Comparison of ENCODE assay signal across 29 mouse cellular contexts in genomic region chr6:15710080-15710479, GRCm38 (mm10).
"Had no signal": no experiment of that assay in that cellular context is flagged by ENCODE, and none has a peak within 500 bp of the region (broad histone marks: within the 10 kb centered on the region; RNA-seq: fewer than 3 reads in every experiment).

No protein-coding gene starts in this region.

- DNase-seq: left cerebral cortex, postnatal 4 days; liver; liver, embryonic 13.5 days; liver, postnatal 0 days; lung, adult 18-20 months; lung, adult 2 months; lung, embryonic 14.5 days; lung, postnatal 10 days; lung, postnatal 14 days; lung, postnatal 4 days; midbrain, embryonic 14.5 days had no signal

- H3K4me3 ChIP-seq: left cerebral cortex, adult 2 months; limb, embryonic 10.5 days; limb, embryonic 12.5 days; limb, embryonic 13.5 days; limb, embryonic 15.5 days; liver, embryonic 12.5 days; liver, embryonic 13.5 days; liver, embryonic 15.5 days; lung, embryonic 15.5 days; megakaryocyte, embryonic 14.5 days; midbrain, embryonic 10.5 days; midbrain, embryonic 12.5 days; midbrain, embryonic 13.5 days; myocyte; neural tube, embryonic 12.5 days had no signal

- H3K27me3 ChIP-seq: limb, embryonic 12.5 days; limb, embryonic 13.5 days; limb, embryonic 15.5 days; liver, embryonic 12.5 days; liver, embryonic 13.5 days; liver, embryonic 15.5 days; lung, embryonic 15.5 days; megakaryocyte, embryonic 14.5 days; midbrain, embryonic 12.5 days; midbrain, embryonic 13.5 days; neural tube, embryonic 12.5 days had no signal

- H3K9me3 ChIP-seq: limb, embryonic 10.5 days; limb, embryonic 12.5 days; limb, embryonic 13.5 days; limb, embryonic 15.5 days; liver, embryonic 12.5 days; liver, embryonic 13.5 days; liver, embryonic 15.5 days; lung, embryonic 15.5 days; megakaryocyte, embryonic 14.5 days; midbrain, embryonic 10.5 days; midbrain, embryonic 12.5 days; midbrain, embryonic 13.5 days; neural tube, embryonic 12.5 days had no signal

- H3K9ac ChIP-seq: limb, embryonic 12.5 days; limb, embryonic 13.5 days; limb, embryonic 15.5 days; liver, embryonic 12.5 days; liver, embryonic 13.5 days; liver, embryonic 14.5 days; liver, embryonic 15.5 days; liver, postnatal 0 days; lung, embryonic 14.5 days; lung, embryonic 15.5 days; midbrain, embryonic 12.5 days; midbrain, embryonic 13.5 days; neural tube, embryonic 12.5 days had no signal

- H3K27ac ChIP-seq: left cerebral cortex, adult 2 months; limb, embryonic 10.5 days; limb, embryonic 12.5 days; limb, embryonic 13.5 days; limb, embryonic 15.5 days; liver, embryonic 12.5 days; liver, embryonic 13.5 days; liver, embryonic 14.5 days; liver, embryonic 15.5 days; lung, embryonic 15.5 days; macrophage; midbrain, embryonic 10.5 days; midbrain, embryonic 12.5 days; midbrain, embryonic 13.5 days; neural tube, embryonic 12.5 days had no signal

- ATAC-seq: liver, embryonic 12.5 days; liver, postnatal 0 days; midbrain, embryonic 13.5 days; midbrain, embryonic 16.5 days had no signal

- H3K4me1 ChIP-seq: limb, embryonic 10.5 days; limb, embryonic 12.5 days; limb, embryonic 13.5 days; limb, embryonic 15.5 days; liver, embryonic 12.5 days; liver, embryonic 13.5 days; liver, embryonic 15.5 days; lung, embryonic 15.5 days; megakaryocyte, embryonic 14.5 days; midbrain, embryonic 12.5 days; midbrain, embryonic 13.5 days; neural tube, embryonic 12.5 days had no signal

- H3K36me3 ChIP-seq: limb, embryonic 10.5 days; limb, embryonic 12.5 days; limb, embryonic 13.5 days; limb, embryonic 15.5 days; liver, embryonic 12.5 days; liver, embryonic 13.5 days; liver, embryonic 15.5 days; lung, embryonic 15.5 days; midbrain, embryonic 10.5 days; midbrain, embryonic 12.5 days; midbrain, embryonic 13.5 days; neural tube, embryonic 12.5 days had no signal

- H3K4me2 ChIP-seq: limb, embryonic 12.5 days; limb, embryonic 13.5 days; limb, embryonic 15.5 days; liver, embryonic 11.5 days; liver, embryonic 12.5 days; liver, embryonic 13.5 days; liver, embryonic 15.5 days; lung, embryonic 14.5 days; lung, embryonic 15.5 days; midbrain, embryonic 12.5 days; midbrain, embryonic 13.5 days; neural tube, embryonic 12.5 days had no signal
